Mouse (Mus musculus) kidney, adult 2 months (tissue): ENCODE results near the gene D5Ertd579e.

ENCODE experiments used
- CTCF ChIP-seq: fragments of 200-500 bp; conservative IDR thresholded peaks from 2 replicates; pipeline ENCODE4 v1.5.1; 2011; ENCODE audit warnings: low read depth, mild to moderate bottlenecking, control low read depth, low read length, moderate library complexity, mixed read lengths; ENCODE audit not compliant: insufficient read depth, insufficient read length
- POLR2A ChIP-seq: fragments of 200-500 bp; IDR thresholded peaks from one replicate; pipeline ENCODE4 v1.6.1; 2011; ENCODE audit warnings: low read depth, low read length, control low read depth

GRCm38 (mm10) chr5:36562791-36563445 lies 132.9 kb downstream of the D5Ertd579e start:
- TF ChIP-seq POLR2A (no peak), CTCF (no peak)
